Mouse (Mus musculus) embryonic facial prominence, embryonic 10.5 days (tissue): ENCODE data around the gene Carmil2. TPM values are rescaled to one million over a fixed set of nuclear protein-coding genes. Genes with fewer than 3 reads are reported as not detected.

Experiments
- polyA plus RNA-seq: library from polyadenylated mRNA; unstranded; fragments of >200 nt; fragmentation: Nextera tagmentation; extraction: Ambion mirVana; gene quantifications from 2 replicates; pipeline ENCODE4 v1.2.1, GENCODE M21; 2016

Gene Carmil2
- polyA plus RNA-seq, 1 experiment from 2014 or later: 1.5 TPM

Other genes with a start within 250 kb of the Carmil2 start
- 35.7 and 48.8 TPM in 2 replicates for gene Tppp3, start 214.7 kb upstream of the Carmil2 start, polyA plus RNA-seq
- gene Zdhhc1, start 189.4 kb upstream of the Carmil2 start, polyA plus RNA-seq: 19.2 and 20.5 TPM in 2 replicates
- gene Hsd11b2, start 167.5 kb upstream of the Carmil2 start, polyA plus RNA-seq: 18.8 and 22.2 TPM in 2 replicates
- 64.7 and 64.9 TPM in 2 replicates for gene Atp6v0d1, start 120.2 kb upstream of the Carmil2 start, polyA plus RNA-seq
- gene Ripor1, start 81.0 kb upstream of the Carmil2 start, polyA plus RNA-seq: 13.5 and 15.9 TPM in 2 replicates
- gene Ctcf, start 49.7 kb upstream of the Carmil2 start, polyA plus RNA-seq: 136 and 137 TPM in 2 replicates
- gene Agrp, start 48.9 kb upstream of the Carmil2 start, polyA plus RNA-seq: 0.59 and 0.64 TPM in 2 replicates
- gene Acd, start 14.8 kb downstream of the Carmil2 start, polyA plus RNA-seq: 67.7 and 72.6 TPM in 2 replicates
- 15.1 and 16.8 TPM in 2 replicates for gene Pard6a, start 14.9 kb downstream of the Carmil2 start, polyA plus RNA-seq
- gene 4933405L10Rik, start 21.4 kb downstream of the Carmil2 start, polyA plus RNA-seq: not detected in 2 replicates
- 49.3 and 54.0 TPM in 2 replicates for gene Enkd1, start 21.9 kb downstream of the Carmil2 start, polyA plus RNA-seq
- gene Gfod2, start 72.4 kb downstream of the Carmil2 start, polyA plus RNA-seq: 34.7 and 36.6 TPM in 2 replicates
- 11.4 and 12.1 TPM in 2 replicates for gene Ranbp10, start 141.1 kb downstream of the Carmil2 start, polyA plus RNA-seq
- 0.19 and 0.40 TPM in 2 replicates for gene Tsnaxip1, start 141.5 kb downstream of the Carmil2 start, polyA plus RNA-seq
- 49.6 and 51.2 TPM in 2 replicates for gene Cenpt, start 167.0 kb downstream of the Carmil2 start, polyA plus RNA-seq
- 82.1 and 83.0 TPM in 2 replicates for gene Thap11, start 168.9 kb downstream of the Carmil2 start, polyA plus RNA-seq
- 394 and 398 TPM in 2 replicates for gene Nutf2, start 174.3 kb downstream of the Carmil2 start, polyA plus RNA-seq
- 69.8 and 78.4 TPM in 2 replicates for gene Edc4, start 194.6 kb downstream of the Carmil2 start, polyA plus RNA-seq
- gene Nrn1l, start 207.3 kb downstream of the Carmil2 start, polyA plus RNA-seq: 0.35 and 0.54 TPM in 2 replicates
- 35.9 and 38.1 TPM in 2 replicates for gene Pskh1, start 214.2 kb downstream of the Carmil2 start, polyA plus RNA-seq
- gene Ctrl, start 247.6 kb downstream of the Carmil2 start, polyA plus RNA-seq: 1.9 and 2.2 TPM in 2 replicates